Comparison of ENCODE assay signal across 19 mouse cellular contexts in genomic region chr7:115294655-115295230, GRCm38 (mm10).
DNase-seq lines count a peak whose midpoint lies in the region; ATAC-seq and TF ChIP-seq lines count a peak whose summit lies in the region.
"Had no signal": no experiment of that assay in that cellular context is flagged by ENCODE, and none has a peak within 500 bp of the region (broad histone marks: within the 10 kb centered on the region; RNA-seq: fewer than 3 reads in every experiment).

No protein-coding gene starts in this region.

- WGBS in forebrain, embryonic 14.5 days: 55% methylated on average over 10 of the region's 10 CpGs
- WGBS in forebrain, embryonic 13.5 days: 52% methylated on average over 10 of the region's 10 CpGs
- 46% methylated on average over 10 of the region's 10 CpGs for WGBS in limb, embryonic 13.5 days
- 77% methylated on average over 10 of the region's 10 CpGs for WGBS in limb, embryonic 10.5 days
- WGBS in limb, embryonic 14.5 days: 40% methylated on average over 10 of the region's 10 CpGs
- 85% methylated on average over 10 of the region's 10 CpGs for WGBS in heart, adult 2 months

- no peak for TF ChIP-seq CTCF in brain, embryonic 14.5 days (IDR thresholded peaks at IDR 0.05; ENCODE audit: borderline replicate concordance, extremely low read depth, insufficient read depth, insufficient read length)
- no peak for TF ChIP-seq CTCF in heart, adult 2 months (IDR thresholded peaks at IDR 0.05)

- no peak overlapping the region for H3K4me3 ChIP-seq in forebrain, embryonic 14.5 days (ENCODE audit: low read depth, low read length)
- no peak overlapping the region for H3K4me3 ChIP-seq in forebrain, embryonic 13.5 days
- H3K4me3 ChIP-seq in limb, embryonic 13.5 days: no peak overlapping the region
- H3K4me3 ChIP-seq in limb, embryonic 10.5 days: no peak overlapping the region
- H3K4me3 ChIP-seq in limb, embryonic 14.5 days (replicated peaks; ENCODE audit: low read length): no peak overlapping the region
- no peak overlapping the region for H3K4me3 ChIP-seq in heart, adult 2 months
- H3K4me3 ChIP-seq: heart, embryonic 15.5 days; hindbrain, embryonic 10.5 days; intestine, embryonic 15.5 days had no signal

- ATAC-seq in forebrain, embryonic 14.5 days: no peak
- ATAC-seq in forebrain, embryonic 13.5 days: no peak
- peak; percentile 57; the same call in 1 of the 2 replicates for ATAC-seq in limb, embryonic 13.5 days (ENCODE audit: low FRiP score, low read depth)
- ATAC-seq in limb, embryonic 14.5 days (ENCODE audit: low FRiP score, low read depth): no peak
- ATAC-seq: intestine, embryonic 15.5 days had no signal

- TF ChIP-seq EP300 in heart, adult 2 months (IDR thresholded peaks at IDR 0.05; ENCODE audit: insufficient read depth, low read depth, low read length): no peak

- H3K27ac ChIP-seq in forebrain, embryonic 14.5 days (ENCODE audit: low read depth, low read length): no peak overlapping the region
- H3K27ac ChIP-seq in forebrain, embryonic 13.5 days: no peak overlapping the region
- no peak overlapping the region; the same call in 1 of the 2 replicates for H3K27ac ChIP-seq in limb, embryonic 13.5 days
- H3K27ac ChIP-seq in limb, embryonic 10.5 days: no peak overlapping the region
- no peak overlapping the region for H3K27ac ChIP-seq in limb, embryonic 14.5 days (replicated peaks; ENCODE audit: low read depth, low read length)
- H3K27ac ChIP-seq in heart, adult 2 months: no peak overlapping the region
- H3K27ac ChIP-seq: heart, embryonic 15.5 days; hindbrain, embryonic 10.5 days; hindbrain, embryonic 14.5 days; intestine, embryonic 15.5 days had no signal

- no peak overlapping the region for H3K4me2 ChIP-seq in forebrain, embryonic 14.5 days (ENCODE audit: low read length)
- H3K4me2 ChIP-seq in forebrain, embryonic 13.5 days: no peak overlapping the region
- H3K4me2 ChIP-seq in limb, embryonic 13.5 days (replicated peaks): 0 out of 2 replicates have a peak overlapping the region, but pooled peaks have one; percentile 11
- no peak overlapping the region for H3K4me2 ChIP-seq in limb, embryonic 14.5 days (replicated peaks; ENCODE audit: low read depth, low read length, severe bottlenecking)
- H3K4me2 ChIP-seq: heart, embryonic 11.5 days; heart, embryonic 15.5 days; hindbrain, embryonic 14.5 days; intestine, embryonic 15.5 days had no signal

- no peak overlapping the region for H3K9ac ChIP-seq in forebrain, embryonic 14.5 days (ENCODE audit: low read length)
- no peak overlapping the region for H3K9ac ChIP-seq in forebrain, embryonic 13.5 days
- no peak overlapping the region for H3K9ac ChIP-seq in limb, embryonic 13.5 days
- H3K9ac ChIP-seq in limb, embryonic 14.5 days (ENCODE audit: low read depth, low read length, severe bottlenecking): no peak overlapping the region
- no peak overlapping the region for H3K9ac ChIP-seq in heart, adult 2 months (ENCODE audit: low read depth, low read length)
- H3K9ac ChIP-seq: heart, embryonic 15.5 days; hindbrain, embryonic 14.5 days; intestine, embryonic 15.5 days had no signal

- intact Hi-C loops in heart, adult 2 months (cut with DNase I): no loop called here

- H3K9me3 ChIP-seq in forebrain, embryonic 14.5 days (replicated peaks; ENCODE audit: control insufficient read depth, low read length): no peaks in the 10 kb centered on the region
- no peaks in the 10 kb centered on the region for H3K9me3 ChIP-seq in forebrain, embryonic 13.5 days (replicated peaks)
- H3K9me3 ChIP-seq in limb, embryonic 13.5 days: no peaks in the 10 kb centered on the region
- no peaks in the 10 kb centered on the region for H3K9me3 ChIP-seq in limb, embryonic 10.5 days (replicated peaks)
- H3K9me3 ChIP-seq in limb, embryonic 14.5 days (ENCODE audit: control insufficient read depth, low read length): no peaks in the 10 kb centered on the region
- H3K9me3 ChIP-seq: heart, embryonic 15.5 days; hindbrain, embryonic 10.5 days; intestine, embryonic 15.5 days had no signal

- no peaks in the 10 kb centered on the region for H3K79me2 ChIP-seq in heart, adult 2 months (replicated peaks; ENCODE audit: control insufficient read depth, insufficient read depth, low read length)

- no peaks in the 10 kb centered on the region for H3K27me3 ChIP-seq in forebrain, embryonic 14.5 days (replicated peaks; ENCODE audit: control insufficient read depth, insufficient read depth, low read length)
- H3K27me3 ChIP-seq in forebrain, embryonic 13.5 days: 0 out of 2 replicates have a peak, but pooled peaks cover 3% of the 10 kb centered on the region
- no peaks in the 10 kb centered on the region for H3K27me3 ChIP-seq in limb, embryonic 13.5 days
- no peaks in the 10 kb centered on the region for H3K27me3 ChIP-seq in limb, embryonic 10.5 days (ENCODE audit: low read depth, poor library complexity, severe bottlenecking)
- no peaks in the 10 kb centered on the region for H3K27me3 ChIP-seq in limb, embryonic 14.5 days (ENCODE audit: control insufficient read depth, insufficient read depth, low read length)
- H3K27me3 ChIP-seq in heart, adult 2 months (ENCODE audit: control insufficient read depth, insufficient read depth, low read length): no peaks in the 10 kb centered on the region
- H3K27me3 ChIP-seq: heart, embryonic 15.5 days; intestine, embryonic 15.5 days had no signal

- TF ChIP-seq POLR2A in brain, embryonic 14.5 days (IDR thresholded peaks at IDR 0.05; ENCODE audit: borderline replicate concordance, extremely low read depth, insufficient read depth, insufficient read length, poor library complexity, severe bottlenecking): no peak
- TF ChIP-seq POLR2A in limb, embryonic 14.5 days (IDR thresholded peaks at IDR 0.05; ENCODE audit: borderline replicate concordance, extremely low read depth, insufficient read depth, insufficient read length): no peak
- no peak for TF ChIP-seq POLR2A in heart, adult 2 months (IDR thresholded peaks at IDR 0.05; ENCODE audit: insufficient read depth, low read depth, low read length)

- no peaks in the 10 kb centered on the region for H3K36me3 ChIP-seq in forebrain, embryonic 14.5 days (ENCODE audit: control insufficient read depth, insufficient read depth, low read length)
- no peaks in the 10 kb centered on the region for H3K36me3 ChIP-seq in forebrain, embryonic 13.5 days (ENCODE audit: poor library complexity, severe bottlenecking)
- H3K36me3 ChIP-seq in limb, embryonic 13.5 days: no peaks in the 10 kb centered on the region
- no peaks in the 10 kb centered on the region for H3K36me3 ChIP-seq in limb, embryonic 10.5 days
- no peaks in the 10 kb centered on the region for H3K36me3 ChIP-seq in limb, embryonic 14.5 days (ENCODE audit: control insufficient read depth, insufficient read depth, low read length)
- H3K36me3 ChIP-seq in heart, adult 2 months (ENCODE audit: control insufficient read depth, insufficient read depth, low read length): no peaks in the 10 kb centered on the region
- H3K36me3 ChIP-seq: heart, embryonic 15.5 days; hindbrain, embryonic 10.5 days; intestine, embryonic 15.5 days had no signal

- H3K4me1 ChIP-seq in forebrain, embryonic 14.5 days (ENCODE audit: control insufficient read depth, insufficient read depth, low read length): no peaks in the 10 kb centered on the region
- peaks cover 13% of the 10 kb centered on the region for H3K4me1 ChIP-seq in forebrain, embryonic 13.5 days
- H3K4me1 ChIP-seq in limb, embryonic 13.5 days: peaks cover 25% of the 10 kb centered on the region
- 0 out of 2 replicates have a peak, but pooled peaks cover 8% of the 10 kb centered on the region for H3K4me1 ChIP-seq in limb, embryonic 10.5 days
- H3K4me1 ChIP-seq in limb, embryonic 14.5 days (ENCODE audit: control insufficient read depth, insufficient read depth, low read length): peaks cover 20% of the 10 kb centered on the region
- H3K4me1 ChIP-seq in heart, adult 2 months (ENCODE audit: control insufficient read depth, insufficient read depth, low read length): no peaks in the 10 kb centered on the region
- H3K4me1 ChIP-seq: heart, embryonic 15.5 days; intestine, embryonic 15.5 days had no signal

- peak; percentile 33 for DNase-seq in forebrain, embryonic 14.5 days (ENCODE audit: low spot score)
- DNase-seq in limb, embryonic 10.5 days (ENCODE audit: low spot score): no peak
- DNase-seq in brain, embryonic 14.5 days (ENCODE audit: low read depth): peak; percentile 47
- DNase-seq in limb, embryonic 14.5 days (ENCODE audit: low spot score): peak; percentile 34
- DNase-seq in heart, adult 2 months: no peak
- DNase-seq: adrenal gland, postnatal 10 days; cerebellum, adult 18-20 months; cerebellum, adult 9-11 months; cerebellum, postnatal 36 days; gastrocnemius, postnatal 36 days; heart, adult 18-20 months; heart, postnatal 14 days had no signal

Comparison
In these comparisons a context has a peak if more than half of its experiments do, and no peak if none do; other contexts are left out.
1. DNase-seq: peak in forebrain, embryonic 14.5 days (single experiment), brain, embryonic 14.5 days (single experiment) and limb, embryonic 14.5 days (single experiment); none in limb, embryonic 10.5 days (single experiment) and heart, adult 2 months (0 of 2).